Mouse (Mus musculus): ENCODE measurements around the gene Stt3b. TPM values are rescaled to one million over a fixed set of nuclear protein-coding genes. Genes with fewer than 3 reads are reported as not detected.
A peak's percentile ranks its signal among the peaks of the same experiment; 100 is the strongest.

Stt3b gene
- polyA plus RNA-seq, 2 experiments: 67.2 to 117 TPM

DNA sequence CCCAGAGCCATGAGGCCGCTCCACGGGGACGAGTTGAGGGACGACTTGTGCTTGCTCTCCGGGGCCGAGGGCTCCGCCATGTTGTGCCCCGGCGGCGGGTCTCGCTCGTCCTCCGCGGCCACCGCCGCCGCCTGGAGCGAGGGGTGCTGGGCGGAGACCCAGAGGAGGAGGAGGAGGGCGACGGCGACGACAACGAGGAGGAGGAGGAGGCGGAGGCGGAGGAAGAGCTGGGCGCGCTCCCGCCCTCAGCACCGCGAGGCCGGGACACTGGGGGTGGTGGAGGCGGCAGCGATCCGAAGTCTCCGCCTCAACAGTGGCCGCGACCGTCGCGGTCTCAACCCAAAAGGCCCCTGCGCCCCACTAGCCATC lies 260 bp downstream of the Stt3b start:
- H3K4me1 ChIP-seq (ENCODE audit: control insufficient read depth, insufficient read depth, low read length): peaks cover 30% of the 10 kb centered on the region
- peak overlapping the region; percentile 96 for H3K4me3 ChIP-seq (replicated peaks; ENCODE audit: low read length)
- ATAC-seq (ENCODE audit: low FRiP score, low read depth) (peak; percentile 74), DNase-seq (ENCODE audit: low spot score) (no peak)
- no peaks in the 10 kb centered on the region for H3K36me3 ChIP-seq (ENCODE audit: control insufficient read depth, insufficient read depth, low read length)
- no peaks in the 10 kb centered on the region for H3K9me3 ChIP-seq (ENCODE audit: control insufficient read depth, low read length)
- 0% methylated on average over 19 of the region's 42 CpGs for WGBS
- peak overlapping the region; percentile 96 for H3K9ac ChIP-seq (ENCODE audit: low read depth, low read length, severe bottlenecking)
- TF ChIP-seq POLR2A (IDR thresholded peaks at IDR 0.05; ENCODE audit: borderline replicate concordance, extremely low read depth, insufficient read depth, insufficient read length): 0 out of 2 replicates have a peak, but pooled peaks have one; percentile 66
- H3K4me2 ChIP-seq (replicated peaks; ENCODE audit: low read depth, low read length, severe bottlenecking): peak overlapping the region; percentile 68
- peak overlapping the region; percentile 93 for H3K27ac ChIP-seq (replicated peaks; ENCODE audit: low read depth, low read length)
- no peaks in the 10 kb centered on the region for H3K27me3 ChIP-seq (ENCODE audit: control insufficient read depth, insufficient read depth, low read length)

DNA sequence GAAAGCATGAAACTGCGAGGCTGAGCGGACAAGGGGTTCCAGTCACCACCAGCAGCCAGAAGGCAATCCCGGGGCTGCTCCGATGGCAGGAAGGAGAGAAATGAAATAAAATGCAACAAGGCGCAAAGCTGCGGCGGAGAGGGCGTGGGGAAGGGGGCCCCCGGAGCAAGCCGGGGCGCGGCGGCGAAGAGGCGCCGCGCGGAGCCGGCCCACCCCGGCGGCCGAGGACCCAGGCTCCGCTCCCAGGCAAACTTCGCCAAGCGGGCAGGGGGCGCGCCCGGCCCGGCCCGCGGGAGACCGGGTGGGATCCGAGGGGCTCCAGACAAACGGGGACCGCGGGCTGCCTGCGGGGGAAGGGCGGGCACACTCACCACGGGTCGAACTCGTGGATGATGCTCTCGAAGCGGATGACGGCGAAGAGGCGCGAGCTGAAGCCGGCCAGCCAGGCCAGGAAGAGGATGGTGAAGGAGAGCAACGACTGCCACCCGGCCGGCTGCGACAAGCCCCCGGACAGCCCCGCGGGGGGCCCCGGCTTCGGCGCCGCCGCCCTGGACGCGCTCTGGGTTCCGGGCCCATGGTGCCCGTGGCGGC lies 745 bp downstream of the Stt3b start:
- Histone ChIP-seq H3K9ac (ENCODE audit: low read depth, low read length, severe bottlenecking) (peak overlapping the region; percentile 96), H3K27me3 (ENCODE audit: control insufficient read depth, insufficient read depth, low read length) (no peaks in the 10 kb centered on the region), H3K36me3 (ENCODE audit: control insufficient read depth, insufficient read depth, low read length) (no peaks in the 10 kb centered on the region), H3K9me3 (ENCODE audit: control insufficient read depth, low read length) (no peaks in the 10 kb centered on the region), H3K27ac (replicated peaks; ENCODE audit: low read depth, low read length) (peak overlapping the region; percentile 93), H3K4me1 (ENCODE audit: control insufficient read depth, insufficient read depth, low read length) (peaks cover 33% of the 10 kb centered on the region), H3K4me3 (replicated peaks; ENCODE audit: low read length) (peak overlapping the region; percentile 96), H3K4me2 (replicated peaks; ENCODE audit: low read depth, low read length, severe bottlenecking) (peak overlapping the region; percentile 68)
- DNase-seq (ENCODE audit: low spot score) (peak; percentile 7), ATAC-seq (ENCODE audit: low FRiP score, low read depth) (0 out of 2 replicates have a peak, but pooled peaks have one; percentile 0)
- TF ChIP-seq POLR2A (IDR thresholded peaks at IDR 0.05; ENCODE audit: borderline replicate concordance, extremely low read depth, insufficient read depth, insufficient read length): 0 out of 2 replicates have a peak, but pooled peaks have one; percentile 14
- 0% methylated on average over 51 of the region's 65 CpGs for WGBS

DNA sequence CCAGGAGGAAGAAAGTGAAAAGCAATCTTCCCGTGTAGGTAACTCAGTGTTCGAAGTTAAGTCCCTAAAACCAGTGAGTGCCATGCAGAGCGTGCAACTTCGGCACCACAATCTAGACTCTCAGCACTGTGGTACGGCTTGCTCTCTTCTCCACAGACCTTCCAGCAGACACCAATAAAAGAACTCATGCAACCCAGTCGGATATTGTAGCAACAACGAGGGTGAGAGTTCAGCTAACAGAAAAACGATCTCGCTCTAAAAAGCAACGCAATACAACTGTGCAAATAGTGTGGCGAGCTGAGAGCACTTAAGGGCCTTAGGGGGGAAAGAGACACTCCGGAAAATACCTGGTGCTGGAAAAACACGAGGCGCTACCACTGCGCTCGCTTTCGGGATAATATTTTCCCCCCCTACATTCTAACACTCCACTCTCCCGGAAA lies 1.3 kb downstream of the Stt3b start:
- DNase-seq (ENCODE audit: low spot score): peak; percentile 27
- H3K4me2 ChIP-seq (replicated peaks; ENCODE audit: low read depth, low read length, severe bottlenecking): peak overlapping the region; percentile 68
- TF ChIP-seq POLR2A (IDR thresholded peaks at IDR 0.05; ENCODE audit: borderline replicate concordance, extremely low read depth, insufficient read depth, insufficient read length): no peak
- under 1% methylated on average over 18 of the region's 18 CpGs for WGBS
- peaks cover 33% of the 10 kb centered on the region for H3K4me1 ChIP-seq (ENCODE audit: control insufficient read depth, insufficient read depth, low read length)
- no peaks in the 10 kb centered on the region for H3K27me3 ChIP-seq (ENCODE audit: control insufficient read depth, insufficient read depth, low read length)
- ATAC-seq (ENCODE audit: low FRiP score, low read depth): no peak
- peak overlapping the region; percentile 96 for H3K4me3 ChIP-seq (replicated peaks; ENCODE audit: low read length)
- H3K27ac ChIP-seq (replicated peaks; ENCODE audit: low read depth, low read length): peak overlapping the region; percentile 93
- no peaks in the 10 kb centered on the region for H3K9me3 ChIP-seq (ENCODE audit: control insufficient read depth, low read length)
- no peaks in the 10 kb centered on the region for H3K36me3 ChIP-seq (ENCODE audit: control insufficient read depth, insufficient read depth, low read length)
- peak overlapping the region; percentile 96 for H3K9ac ChIP-seq (ENCODE audit: low read depth, low read length, severe bottlenecking)

DNA sequence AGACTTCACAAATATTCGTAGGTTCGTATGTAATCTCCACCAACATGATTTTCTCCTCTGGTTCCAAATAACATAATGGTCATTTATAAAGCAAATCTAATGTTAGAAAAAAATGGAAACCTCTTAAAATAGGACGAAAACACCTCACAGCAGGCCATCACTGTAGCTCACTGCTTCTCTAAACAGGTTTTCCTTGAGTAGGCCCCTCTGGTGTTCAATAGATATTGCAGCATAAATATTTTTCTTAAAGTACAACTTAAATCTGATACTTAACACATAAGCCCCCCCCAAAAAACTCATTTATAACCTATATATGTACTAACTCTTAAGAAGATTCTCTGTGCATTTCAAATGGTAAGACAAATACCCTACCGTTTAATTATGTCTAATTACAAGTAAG lies 1.8 kb downstream of the Stt3b start:
- Histone ChIP-seq H3K4me3 (replicated peaks; ENCODE audit: low read length) (peak overlapping the region; percentile 96), H3K4me2 (replicated peaks; ENCODE audit: low read depth, low read length, severe bottlenecking) (peak overlapping the region; percentile 68), H3K9ac (ENCODE audit: low read depth, low read length, severe bottlenecking) (peak overlapping the region; percentile 96), H3K4me1 (ENCODE audit: control insufficient read depth, insufficient read depth, low read length) (peaks cover 33% of the 10 kb centered on the region), H3K27me3 (ENCODE audit: control insufficient read depth, insufficient read depth, low read length) (no peaks in the 10 kb centered on the region), H3K9me3 (ENCODE audit: control insufficient read depth, low read length) (no peaks in the 10 kb centered on the region), H3K36me3 (ENCODE audit: control insufficient read depth, insufficient read depth, low read length) (no peaks in the 10 kb centered on the region), H3K27ac (replicated peaks; ENCODE audit: low read depth, low read length) (no peak overlapping the region)
- ATAC-seq (ENCODE audit: low FRiP score, low read depth) (no peak), DNase-seq (ENCODE audit: low spot score) (peak; percentile 34)
- 14% methylated on average over 4 of the region's 4 CpGs for WGBS
- no peak for TF ChIP-seq POLR2A (IDR thresholded peaks at IDR 0.05; ENCODE audit: borderline replicate concordance, extremely low read depth, insufficient read depth, insufficient read length)

DNA sequence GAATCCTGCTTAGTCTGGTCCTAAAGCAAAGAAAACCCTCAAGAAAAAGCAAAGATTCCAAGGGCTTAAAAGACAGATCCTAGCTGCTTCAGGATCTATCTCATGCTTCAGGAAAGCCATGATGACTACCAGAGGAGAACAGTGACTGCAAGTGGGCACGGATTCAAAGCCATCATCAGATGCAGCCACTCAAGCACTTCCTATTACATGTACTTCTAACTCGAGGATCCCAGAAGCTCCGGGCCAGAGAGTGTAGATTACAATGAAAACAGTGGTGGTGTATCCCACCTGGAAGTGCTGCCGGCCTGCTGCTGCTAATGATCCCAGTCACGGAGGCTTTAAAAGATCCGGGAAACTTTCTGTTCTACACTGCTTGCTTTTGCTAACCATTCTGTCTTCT lies 4.0 kb downstream of the Stt3b start:
- WGBS: 8% methylated on average over 6 of the region's 6 CpGs
- Histone ChIP-seq H3K4me2 (replicated peaks; ENCODE audit: low read depth, low read length, severe bottlenecking) (peak overlapping the region; percentile 68), H3K9me3 (ENCODE audit: control insufficient read depth, low read length) (no peaks in the 10 kb centered on the region), H3K4me3 (replicated peaks; ENCODE audit: low read length) (peak overlapping the region; percentile 3; the same call in 1 of the 2 replicates), H3K9ac (ENCODE audit: low read depth, low read length, severe bottlenecking) (0 out of 2 replicates have a peak overlapping the region, but pooled peaks have one; percentile 2), H3K27ac (replicated peaks; ENCODE audit: low read depth, low read length) (no peak overlapping the region), H3K4me1 (ENCODE audit: control insufficient read depth, insufficient read depth, low read length) (peaks cover 31% of the 10 kb centered on the region), H3K36me3 (ENCODE audit: control insufficient read depth, insufficient read depth, low read length) (no peaks in the 10 kb centered on the region; the same call in 1 of the 2 replicates), H3K27me3 (ENCODE audit: control insufficient read depth, insufficient read depth, low read length) (no peaks in the 10 kb centered on the region)
- DNase-seq (ENCODE audit: low spot score): peak; percentile 49
- no peak for ATAC-seq (ENCODE audit: low FRiP score, low read depth)
- TF ChIP-seq POLR2A (IDR thresholded peaks at IDR 0.05; ENCODE audit: borderline replicate concordance, extremely low read depth, insufficient read depth, insufficient read length): no peak

Measured in limb, embryonic 14.5 days (tissue).